ENCODE assay signal across 9 mouse cellular contexts in the genomic region with DNA sequence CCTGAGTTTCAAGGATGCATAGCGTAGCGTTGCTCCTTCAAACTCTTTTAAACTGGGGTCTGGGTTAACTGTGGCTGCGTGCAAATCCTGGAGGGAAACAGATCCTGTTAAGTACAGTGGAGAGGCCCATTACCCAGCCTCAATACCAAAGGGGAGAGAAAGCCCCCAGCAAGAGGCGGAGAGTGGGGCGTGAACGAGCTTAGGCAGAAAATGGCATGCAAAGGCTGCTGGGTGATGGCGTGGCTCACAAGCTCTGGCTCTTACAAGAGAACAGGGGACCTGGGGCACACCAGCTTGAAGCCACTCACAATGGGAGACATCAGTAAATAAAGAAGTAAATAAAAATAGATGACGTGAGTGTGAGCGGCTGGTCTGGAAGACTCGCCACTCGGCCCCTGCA.
"Had no signal": no experiment of that assay in that cellular context is flagged by ENCODE, and none has a peak within 500 bp of the region (broad histone marks: within the 10 kb centered on the region; RNA-seq: fewer than 3 reads in every experiment).

No protein-coding gene starts in this region.

- H3K27ac ChIP-seq: limb, embryonic 13.5 days; liver, embryonic 14.5 days; neural tube, embryonic 12.5 days; stomach, postnatal 0 days had no signal

- H3K4me3 ChIP-seq: limb, embryonic 13.5 days; myocyte; neural tube, embryonic 12.5 days had no signal

- H3K4me2 ChIP-seq: limb, embryonic 13.5 days; neural tube, embryonic 12.5 days had no signal

- H3K9ac ChIP-seq: limb, embryonic 13.5 days; liver, embryonic 14.5 days; neural tube, embryonic 12.5 days had no signal

- H3K9me3 ChIP-seq: limb, embryonic 13.5 days; neural tube, embryonic 12.5 days had no signal

- DNase-seq: left cerebral cortex, postnatal 4 days; lung, adult 18-20 months; midbrain, embryonic 14.5 days; thymus, postnatal 4 days had no signal

- H3K36me3 ChIP-seq: neural tube, embryonic 12.5 days had no signal

- H3K27me3 ChIP-seq: limb, embryonic 13.5 days; neural tube, embryonic 12.5 days had no signal
